ENCODE assay signal across 8 mouse cellular contexts in the genomic region with DNA sequence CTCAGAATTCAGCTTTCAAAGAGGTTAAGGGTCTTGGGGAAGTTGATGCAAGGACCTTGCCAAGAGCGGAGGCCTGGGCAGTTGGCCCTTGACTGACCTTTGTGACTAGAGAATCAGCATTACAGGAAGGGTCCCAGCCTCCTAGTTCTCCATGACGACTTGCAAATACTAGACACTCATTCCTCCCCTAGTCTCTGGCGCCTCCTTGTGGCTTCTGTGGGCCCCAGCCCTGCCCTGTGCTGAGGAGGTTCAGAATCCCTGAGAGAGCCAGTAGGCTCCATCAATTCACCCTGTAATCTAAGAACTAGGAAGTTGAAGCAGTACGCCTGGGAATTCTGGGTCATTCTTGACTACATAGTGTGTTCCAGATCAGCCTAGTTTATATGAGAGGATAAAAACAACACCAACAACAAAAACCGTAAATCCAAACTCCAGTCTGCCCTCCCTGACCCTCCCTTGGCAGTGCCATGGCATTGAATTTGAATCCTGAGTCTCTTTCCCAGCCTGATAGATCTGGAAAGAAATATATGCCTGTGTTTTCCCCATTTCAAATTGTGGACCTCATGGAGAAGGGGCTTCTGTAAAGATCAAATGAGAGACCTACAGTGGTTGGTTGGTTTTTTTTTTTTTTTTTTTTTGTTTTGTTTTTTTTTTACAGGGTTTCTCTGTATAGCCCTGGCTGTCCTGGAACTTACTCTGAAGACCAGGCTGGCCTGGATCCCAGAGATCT. TPM values are rescaled to one million over a fixed set of nuclear protein-coding genes. Genes with fewer than 3 reads are reported as not detected.
DNase-seq lines count a peak whose midpoint lies in the region; ATAC-seq lines count a peak whose summit lies in the region.

No protein-coding gene starts in this region.

- peak; percentile 92 for DNase-seq in cerebellum, adult 9-11 months
- DNase-seq in frontal cortex, postnatal 10 days (ENCODE audit: low spot score in 2 of 2) = peak; percentile 48 to 73
- DNase-seq in hindlimb bud, embryonic 11.5 days (ENCODE audit: extremely low spot score, low read depth, low spot score) = peak; percentile 70
- DNase-seq in left cerebral cortex, adult 18-20 months (ENCODE audit: low spot score in 2 of 2) = peak; percentile 83 to 85
- DNase-seq in lung, postnatal 4 days = peak; percentile 89 to 95
- DNase-seq in skeletal muscle tissue, adult 2 months (ENCODE audit: low read depth, low spot score) = peak; percentile 84
- DNase-seq in yolk sac, embryonic 10.5 days (ENCODE audit: low spot score) = peak; percentile 93

- peak; percentile 73 for ATAC-seq in activated CD4-positive, CD25-positive, alpha-beta regulatory T cell, adult 4 months

RNA-seq across cellular contexts. Expression of a gene that starts 1.3 kb away (rescaled TPM):
- under 1 TPM; 0.11 to 0.17 TPM for polyA plus RNA-seq in activated CD4-positive, CD25-positive, alpha-beta regulatory T cell, adult 4 months (2017; shearing (Covaris generic))
- 1 to 10 TPM; 4.2 to 4.8 TPM for total RNA-seq in left cerebral cortex, adult 18-20 months (2021)

RNA-seq across cellular contexts. Expression of a gene that starts 28.4 kb away (rescaled TPM):
- polyA plus RNA-seq in activated CD4-positive, CD25-positive, alpha-beta regulatory T cell, adult 4 months (2017; shearing (Covaris generic)) = 10 to 100 TPM; 11.0 to 15.2 TPM
- total RNA-seq in left cerebral cortex, adult 18-20 months (2021) = 10 to 100 TPM; 36.8 to 39.0 TPM

RNA-seq across cellular contexts. Expression of a gene that starts 29.8 kb away (rescaled TPM):
- 10 to 100 TPM; 13.9 to 19.1 TPM for polyA plus RNA-seq in activated CD4-positive, CD25-positive, alpha-beta regulatory T cell, adult 4 months (2017; shearing (Covaris generic))
- total RNA-seq in left cerebral cortex, adult 18-20 months (2021) = 10 to 100 TPM; 62.4 to 74.5 TPM

RNA-seq across cellular contexts. Expression of a gene that starts 36.0 kb away (rescaled TPM):
- 100 to 1,000 TPM in 1 of 2 experiments, 10 to 100 TPM in 1; 82.0 to 116 TPM for polyA plus RNA-seq in activated CD4-positive, CD25-positive, alpha-beta regulatory T cell, adult 4 months (2017; shearing (Covaris generic))
- total RNA-seq in left cerebral cortex, adult 18-20 months (2021) = 100 to 1,000 TPM in 1 of 2 experiments, 10 to 100 TPM in 1; 92.9 to 100 TPM

RNA-seq across cellular contexts. Expression of a gene that starts 58.5 kb away (rescaled TPM):
- 10 to 100 TPM; 47.6 to 48.6 TPM for polyA plus RNA-seq in activated CD4-positive, CD25-positive, alpha-beta regulatory T cell, adult 4 months (2017; shearing (Covaris generic))
- total RNA-seq in left cerebral cortex, adult 18-20 months (2021) = 100 to 1,000 TPM; 188 to 211 TPM

Comparison
In these comparisons a context has a peak if more than half of its experiments do, and no peak if none do; other contexts are left out.
1. Peak in every context shown above with its lines: DNase-seq and ATAC-seq.